Mouse (Mus musculus): ENCODE measurements around the gene 1700037H04Rik. TPM values are rescaled to one million over a fixed set of nuclear protein-coding genes. Genes with fewer than 3 reads are reported as not detected.

The 1700037H04Rik gene
- polyA plus RNA-seq, 1 experiment from 2014 or later, result 99.0 TPM

- Histone ChIP-seq H3K4me1 (replicated peaks) (no peaks in the 10 kb centered on the region), H3K9me3 (no peaks in the 10 kb centered on the region), H3K4me2 (no peak overlapping the region), H3K4me3 (no peak overlapping the region), H3K27ac (replicated peaks) (no peak overlapping the region), H3K36me3 (no peaks in the 10 kb centered on the region), H3K27me3 (no peaks in the 10 kb centered on the region), H3K9ac (no peak overlapping the region)
- 87% methylated on average over 4 of the region's 4 CpGs for WGBS
- no peak for ATAC-seq (ENCODE audit: low read depth)
Observed at GRCm38 (mm10) chr2:131104021-131104420, 55.9 kb downstream of the 1700037H04Rik start.

GRCm38 (mm10) chr2:131101530-131101929 is 58.4 kb downstream of the 1700037H04Rik start:
- H3K27me3 ChIP-seq, result no peaks in the 10 kb centered on the region
- H3K36me3 ChIP-seq, result no peaks in the 10 kb centered on the region
- H3K4me2 ChIP-seq, result no peak overlapping the region
- 46% methylated on average over 3 of the region's 3 CpGs for WGBS
- H3K4me1 ChIP-seq (replicated peaks), result no peaks in the 10 kb centered on the region
- no peak overlapping the region for H3K4me3 ChIP-seq
- no peak for ATAC-seq (ENCODE audit: low read depth)
- no peak overlapping the region for H3K9ac ChIP-seq
- no peak overlapping the region for H3K27ac ChIP-seq (replicated peaks)
- H3K9me3 ChIP-seq, result no peaks in the 10 kb centered on the region

- no peak overlapping the region for H3K9ac ChIP-seq
- H3K4me3 ChIP-seq, result no peak overlapping the region
- H3K27ac ChIP-seq (replicated peaks), result no peak overlapping the region
- no peaks in the 10 kb centered on the region for H3K27me3 ChIP-seq
- ATAC-seq (ENCODE audit: low read depth), result no peak
- H3K4me1 ChIP-seq (replicated peaks), result 0 out of 2 replicates have a peak, but pooled peaks cover 6% of the 10 kb centered on the region
- 79% methylated on average over 4 of the region's 4 CpGs for WGBS
- no peaks in the 10 kb centered on the region for H3K36me3 ChIP-seq
- no peaks in the 10 kb centered on the region for H3K9me3 ChIP-seq
- H3K4me2 ChIP-seq, result no peak overlapping the region
Observed at GRCm38 (mm10) chr2:131097087-131097486, 62.8 kb downstream of the 1700037H04Rik start.

Other genes starting within 250 kb of the 1700037H04Rik start
- gene Gfra4, start 117.0 kb downstream of the 1700037H04Rik start, polyA plus RNA-seq (2015; fragmentation: Nextera tagmentation; extraction: Ambion mirVana), result 21.3 and 21.8 TPM in 2 replicates
- 0.59 and 1.3 TPM in 2 replicates for gene Adam33, start 96.3 kb downstream of the 1700037H04Rik start, polyA plus RNA-seq (2015; fragmentation: Nextera tagmentation; extraction: Ambion mirVana)
- 0.13 and 0.36 TPM in 2 replicates for gene Siglec1, start 73.3 kb downstream of the 1700037H04Rik start, polyA plus RNA-seq (2015; fragmentation: Nextera tagmentation; extraction: Ambion mirVana)
- 5.1 and 6.0 TPM in 2 replicates for gene Hspa12b, start 32.8 kb downstream of the 1700037H04Rik start, polyA plus RNA-seq (2015; fragmentation: Nextera tagmentation; extraction: Ambion mirVana)
- gene Gm11037, start 26.6 kb downstream of the 1700037H04Rik start, polyA plus RNA-seq (2015; fragmentation: Nextera tagmentation; extraction: Ambion mirVana), result not detected in 2 replicates
- 12.6 and 12.7 TPM in 2 replicates for gene Cenpb, start 20.0 kb upstream of the 1700037H04Rik start, polyA plus RNA-seq (2015; fragmentation: Nextera tagmentation; extraction: Ambion mirVana)
- gene Cdc25b, start 26.9 kb upstream of the 1700037H04Rik start, polyA plus RNA-seq (2015; fragmentation: Nextera tagmentation; extraction: Ambion mirVana), result 32.5 and 40.3 TPM in 2 replicates
- gene Spef1, start 27.2 kb upstream of the 1700037H04Rik start, polyA plus RNA-seq (2015; fragmentation: Nextera tagmentation; extraction: Ambion mirVana), result 6.9 and 7.9 TPM in 2 replicates
- gene Ap5s1, start 47.0 kb upstream of the 1700037H04Rik start, polyA plus RNA-seq (2015; fragmentation: Nextera tagmentation; extraction: Ambion mirVana), result 30.9 and 39.7 TPM in 2 replicates
- gene Mavs, start 74.0 kb upstream of the 1700037H04Rik start, polyA plus RNA-seq (2015; fragmentation: Nextera tagmentation; extraction: Ambion mirVana), result 5.9 and 7.0 TPM in 2 replicates
- gene Pank2, start 102.4 kb upstream of the 1700037H04Rik start, polyA plus RNA-seq (2015; fragmentation: Nextera tagmentation; extraction: Ambion mirVana), result 30.5 and 35.6 TPM in 2 replicates
- 17.5 and 18.6 TPM in 2 replicates for gene Rnf24, start 192.8 kb upstream of the 1700037H04Rik start, polyA plus RNA-seq (2015; fragmentation: Nextera tagmentation; extraction: Ambion mirVana)